Mouse (Mus musculus) kidney, adult 2 months (tissue): ENCODE results near the gene Ipo5. TPM values are rescaled to one million over a fixed set of nuclear protein-coding genes. Genes with fewer than 3 reads are reported as not detected.

Source experiments
- DNase-seq: peaks from one replicate; pipeline ENCODE4 v3.0.0; 2021
- H3K27ac ChIP-seq: fragments of 200-500 bp; 2 replicates; pipeline ENCODE4 v1.5.1; 2012; ENCODE audit warnings: low read depth, low read length, control low read depth, inconsistent platforms; ENCODE audit not compliant: insufficient read depth
- H3K27me3 ChIP-seq: fragments of 200-500 bp; replicated peaks from 2 replicates; pipeline ENCODE4 v1.6.1; 2012; ENCODE audit warnings: mild to moderate bottlenecking, moderate library complexity, low read length, inconsistent platforms; ENCODE audit not compliant: control insufficient read depth, insufficient read depth
- H3K36me3 ChIP-seq: fragments of 200-500 bp; 2 replicates; pipeline ENCODE4 v1.6.1; 2012; ENCODE audit warnings: mild to moderate bottlenecking, moderate library complexity, low read length, inconsistent platforms; ENCODE audit not compliant: control insufficient read depth, insufficient read depth
- H3K4me1 ChIP-seq: fragments of 200-500 bp; 2 replicates; pipeline ENCODE4 v1.6.1; 2011; ENCODE audit warnings: low read length; ENCODE audit not compliant: control insufficient read depth, insufficient read depth
- H3K4me3 ChIP-seq: fragments of 200-500 bp; 2 replicates; pipeline ENCODE4 v1.5.1; 2011; ENCODE audit warnings: mild to moderate bottlenecking, low read depth, low read length, control low read depth; ENCODE audit not compliant: insufficient read depth
- CTCF ChIP-seq: fragments of 200-500 bp; conservative IDR thresholded peaks from 2 replicates; pipeline ENCODE4 v1.5.1; 2011; ENCODE audit warnings: low read depth, mild to moderate bottlenecking, control low read depth, low read length, moderate library complexity, mixed read lengths; ENCODE audit not compliant: insufficient read depth, insufficient read length
- POLR2A ChIP-seq: fragments of 200-500 bp; IDR thresholded peaks from one replicate; pipeline ENCODE4 v1.6.1; 2011; ENCODE audit warnings: low read depth, low read length, control low read depth
- WGBS: fragments of 180-500 bp; shearing (Covaris S2); methylation state at CpG from one replicate; pipeline ENCODE4 v1.1.7; 2018; 5-methylcytosine and 5-hydroxymethylcytosine counted together
- polyA plus RNA-seq: library from polyadenylated mRNA; depleted of rRNA; stranded (reverse); fragments of >200 nt; gene quantifications from 2 replicates; pipeline ENCODE4 v1.2.3, GENCODE M21; 2012

Gene Ipo5
- polyA plus RNA-seq, 1 experiment = 20.5 TPM

DNA sequence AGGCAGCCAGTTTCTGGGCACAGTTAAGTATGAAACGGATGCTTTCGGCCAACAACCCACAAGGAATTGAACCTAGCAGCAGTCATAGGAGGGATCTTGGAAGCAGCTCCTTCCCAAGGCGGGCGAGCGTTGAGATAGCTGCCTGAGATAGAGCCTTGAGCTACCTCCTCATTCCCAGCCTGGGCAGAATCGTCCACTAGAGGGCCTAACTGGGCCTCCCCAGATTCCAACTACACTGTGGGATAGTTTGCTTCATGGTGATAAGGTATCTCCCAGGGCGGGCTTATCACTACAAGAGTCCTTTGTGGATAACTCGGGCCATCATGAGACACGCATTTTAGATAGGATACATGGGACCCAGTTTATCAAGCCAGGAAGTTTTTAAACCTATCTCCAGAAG is 35.9 kb upstream of the Ipo5 start:
- Histone ChIP-seq H3K4me1 (no peaks in the 10 kb centered on the region), H3K4me3 (no peak overlapping the region), H3K27ac (no peak overlapping the region), H3K27me3 (no peaks in the 10 kb centered on the region), H3K36me3 (no peaks in the 10 kb centered on the region)
- no peak for TF ChIP-seq POLR2A
- TF ChIP-seq CTCF = 0 out of 2 replicates have a peak, but pooled peaks have one; percentile 26
- WGBS = 83% methylated on average over 9 of the region's 9 CpGs
- DNase-seq = no peak

DNA sequence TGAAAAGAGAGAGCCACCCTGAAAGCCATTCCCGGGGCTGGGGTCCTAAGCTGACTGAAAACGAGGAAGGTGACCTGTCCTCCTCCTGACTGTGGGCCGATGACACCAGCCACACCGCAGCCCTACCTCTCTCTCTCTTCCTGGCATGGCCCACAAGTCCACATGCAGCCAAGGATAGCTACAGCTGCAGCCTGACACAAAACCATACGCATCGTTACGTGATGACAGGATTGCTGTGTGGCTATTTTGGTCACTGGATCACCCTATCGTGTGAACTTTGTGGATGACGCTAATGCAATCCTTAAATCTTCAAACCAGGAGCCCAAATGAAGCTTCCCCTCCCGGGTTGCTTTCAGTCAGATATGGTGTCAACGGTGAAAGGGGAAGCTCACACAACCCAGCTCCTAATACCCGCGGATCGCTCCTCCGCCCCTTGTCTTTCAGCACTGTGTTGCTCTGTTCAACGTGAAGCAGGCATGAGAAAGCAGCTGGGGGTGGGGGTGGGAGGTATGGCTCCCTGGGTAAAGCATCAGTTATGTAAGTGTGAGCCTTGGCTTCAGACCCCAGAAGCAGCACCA is 35.1 kb upstream of the Ipo5 start:
- Histone ChIP-seq H3K4me3 (no peak overlapping the region), H3K4me1 (no peaks in the 10 kb centered on the region), H3K27ac (no peak overlapping the region), H3K36me3 (no peaks in the 10 kb centered on the region), H3K27me3 (no peaks in the 10 kb centered on the region)
- DNase-seq = no peak
- TF ChIP-seq CTCF (no peak), POLR2A (no peak)
- 87% methylated on average over 16 of the region's 16 CpGs for WGBS

- no peaks in the 10 kb centered on the region for H3K4me1 ChIP-seq
- no peak for TF ChIP-seq POLR2A
- no peak for TF ChIP-seq CTCF
- no peaks in the 10 kb centered on the region for H3K36me3 ChIP-seq
- no peaks in the 10 kb centered on the region for H3K27me3 ChIP-seq
- H3K4me3 ChIP-seq = no peak overlapping the region
- WGBS = 81% methylated on average over 10 of the region's 10 CpGs
- no peak overlapping the region for H3K27ac ChIP-seq
- DNase-seq = no peak
These were observed 33.9 kb upstream of the Ipo5 start for GRCm38 (mm10) chr14:120877147-120877546.

DNA sequence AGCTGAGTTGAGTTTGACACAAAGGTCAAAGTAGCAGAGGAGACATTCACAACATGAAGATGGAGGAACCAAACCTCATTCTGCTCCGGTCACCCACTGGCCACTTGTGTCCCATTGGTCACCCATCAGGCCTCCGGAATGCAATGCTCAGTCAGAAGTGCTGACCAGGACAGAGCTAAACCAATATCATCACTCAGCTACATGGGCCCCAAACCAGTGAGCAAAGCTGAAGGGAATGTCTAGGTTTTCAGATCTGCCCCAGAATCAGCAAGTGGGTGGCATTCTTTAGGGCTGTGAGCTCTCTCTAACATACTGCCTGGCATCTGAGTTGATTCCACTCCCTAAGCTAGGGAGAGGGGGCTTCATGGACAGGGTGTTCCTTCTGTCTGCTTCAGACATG is 32.0 kb upstream of the Ipo5 start:
- H3K27ac ChIP-seq = no peak overlapping the region
- H3K36me3 ChIP-seq = no peaks in the 10 kb centered on the region
- H3K4me1 ChIP-seq = no peaks in the 10 kb centered on the region
- TF ChIP-seq POLR2A (no peak), CTCF (no peak)
- no peak for DNase-seq
- H3K4me3 ChIP-seq = no peak overlapping the region
- WGBS = 95% methylated on average over 2 of the region's 2 CpGs
- no peaks in the 10 kb centered on the region for H3K27me3 ChIP-seq

DNA sequence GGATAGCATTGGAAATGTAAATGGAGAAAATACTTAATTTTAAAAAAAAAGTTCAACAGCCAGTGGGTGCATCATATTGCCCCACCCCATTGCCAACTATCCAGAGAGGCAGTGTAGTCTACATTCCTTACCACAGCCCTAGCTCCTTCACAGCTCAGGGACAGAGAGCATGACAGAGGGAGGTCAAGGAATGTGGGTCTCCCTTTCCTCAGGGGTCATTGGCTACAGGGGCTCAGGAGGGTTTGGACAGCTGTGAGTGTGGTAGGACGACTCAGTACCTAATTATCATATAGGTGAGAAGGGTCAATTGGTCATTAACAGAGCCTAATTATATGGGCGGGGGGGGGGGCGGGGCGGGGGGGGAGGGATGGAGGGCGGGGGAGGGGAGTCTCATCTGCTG is 30.4 kb upstream of the Ipo5 start:
- no peak overlapping the region for H3K27ac ChIP-seq
- H3K4me3 ChIP-seq = no peak overlapping the region
- DNase-seq = no peak
- TF ChIP-seq CTCF (no peak), POLR2A (no peak)
- 30% methylated on average over 4 of the region's 5 CpGs for WGBS
- H3K4me1 ChIP-seq = no peaks in the 10 kb centered on the region
- no peaks in the 10 kb centered on the region for H3K36me3 ChIP-seq
- no peaks in the 10 kb centered on the region for H3K27me3 ChIP-seq

DNA sequence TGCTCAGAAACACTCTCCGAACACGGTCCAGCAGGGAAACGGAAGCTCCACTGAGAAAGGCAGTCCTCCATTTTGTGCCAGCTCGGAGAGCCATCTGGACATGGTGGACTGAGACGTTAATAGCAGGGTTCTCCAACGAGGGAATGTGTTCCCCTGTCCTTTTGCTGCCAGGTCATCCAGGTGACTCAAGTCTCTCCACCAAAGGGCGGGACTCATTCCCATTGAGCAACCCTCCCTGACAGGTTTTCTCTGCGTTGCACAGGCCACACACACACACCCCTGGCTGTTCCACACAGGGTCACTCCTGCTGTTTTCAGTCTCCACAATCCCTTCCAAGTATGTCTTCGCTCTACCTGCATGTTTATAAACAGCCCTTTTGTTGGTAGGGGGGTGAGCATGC is 30.0 kb upstream of the Ipo5 start:
- no peak for TF ChIP-seq POLR2A
- TF ChIP-seq CTCF = no peak
- H3K4me3 ChIP-seq = no peak overlapping the region
- no peaks in the 10 kb centered on the region for H3K36me3 ChIP-seq
- no peak overlapping the region for H3K27ac ChIP-seq
- H3K27me3 ChIP-seq = no peaks in the 10 kb centered on the region
- no peaks in the 10 kb centered on the region for H3K4me1 ChIP-seq
- WGBS = 82% methylated on average over 9 of the region's 9 CpGs
- DNase-seq = no peak

DNA sequence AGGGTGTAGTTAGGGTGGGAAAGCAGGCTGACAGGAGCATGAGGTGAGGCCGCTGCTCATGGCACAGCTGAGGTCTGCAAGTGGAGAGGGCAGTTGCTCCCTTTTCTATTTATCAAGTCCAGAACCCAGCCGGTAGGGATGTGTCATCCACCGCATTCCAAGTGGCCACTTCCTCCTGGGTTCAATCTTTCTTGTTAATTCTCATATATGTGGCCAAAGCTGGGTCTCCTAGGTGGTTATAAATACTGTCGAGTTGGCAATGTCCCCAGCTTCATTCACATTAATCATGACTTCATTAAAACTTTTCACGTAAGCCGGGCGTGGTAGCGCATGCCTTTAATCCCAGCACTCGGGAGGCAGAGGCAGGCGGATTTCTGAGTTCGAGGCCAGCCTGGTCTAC is 22.3 kb upstream of the Ipo5 start:
- H3K4me3 ChIP-seq = no peak overlapping the region
- TF ChIP-seq POLR2A (no peak), CTCF (no peak)
- H3K27ac ChIP-seq = no peak overlapping the region
- no peak for DNase-seq
- H3K4me1 ChIP-seq = no peaks in the 10 kb centered on the region
- no peaks in the 10 kb centered on the region for H3K36me3 ChIP-seq
- no peaks in the 10 kb centered on the region for H3K27me3 ChIP-seq
- WGBS = 81% methylated on average over 11 of the region's 11 CpGs
